Mouse (Mus musculus): ENCODE measurements around the gene Spns3.

DNA sequence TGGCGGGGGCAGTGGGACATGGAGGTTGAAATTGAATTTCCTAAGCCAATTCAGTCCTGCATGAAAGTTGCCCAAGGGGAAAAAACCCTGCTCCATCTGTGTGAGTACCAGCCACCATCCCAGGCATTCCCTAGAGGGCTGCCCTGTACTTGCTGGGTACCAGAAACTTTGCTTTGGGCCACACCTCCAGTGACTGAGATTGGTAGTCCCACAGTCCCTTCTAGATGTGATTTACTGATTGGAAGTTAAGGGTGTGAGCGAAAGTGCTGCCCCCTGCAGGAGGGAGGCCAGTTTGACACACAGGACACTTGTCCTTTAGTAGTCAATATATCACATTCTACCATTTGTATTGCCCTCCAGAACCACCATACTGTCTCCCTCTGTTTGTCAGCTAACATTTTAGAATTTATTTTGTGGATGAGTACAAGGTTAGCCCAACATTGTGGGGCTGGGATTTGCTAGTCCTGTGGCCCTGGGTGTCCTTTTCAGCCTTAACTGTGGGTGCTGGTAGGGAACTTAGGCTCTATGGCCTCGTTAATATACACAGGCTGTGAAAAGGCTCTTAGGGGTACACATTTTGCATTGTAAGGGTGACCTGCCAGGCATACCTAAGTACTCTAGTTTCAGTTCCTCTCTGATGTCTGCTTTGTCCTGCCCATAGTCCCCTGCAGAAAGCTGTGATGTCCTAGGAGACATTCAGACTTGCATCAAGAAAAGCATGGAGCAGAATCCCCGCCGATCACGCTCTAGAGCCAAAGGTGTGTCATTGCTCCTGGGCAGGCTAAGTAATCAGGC lies 103.8 kb downstream of the Spns3 start:
- no peak for TF ChIP-seq CTCF (IDR thresholded peaks at IDR 0.05; ENCODE audit: borderline replicate concordance, control insufficient read depth, extremely low read depth, insufficient read depth, low read length, poor library complexity)
- no peak for TF ChIP-seq POLR2A (IDR thresholded peaks at IDR 0.05; ENCODE audit: control insufficient read depth, extremely low read depth, insufficient read depth, low read length, poor library complexity)
